Mouse (Mus musculus) G1E (cell line): ENCODE measurements at regions not wholly inside any gene's neighbourhood (a gene's known extent, or its start where the extent isn't known, plus 50 kb on each side); places are given as distances from the start of the nearest gene placed in this dataset.

ENCODE experiments used
- ATAC-seq: 2 replicates; pipeline ENCODE4 v1.8.0; 2016; ENCODE audit warnings: mild to moderate bottlenecking; ENCODE audit not compliant: insufficient number of reproducible peaks, poor library complexity, low FRiP score, severe bottlenecking; ENCODE audit errors: extremely low read depth
- DNase-seq: peaks from one replicate; pipeline ENCODE4 v3.0.0; 2012; ENCODE audit warnings: low spot score
- H3K27me3 ChIP-seq: 2 replicates; pipeline ENCODE4 v1.6.1; 2012; ENCODE audit warnings: mild to moderate bottlenecking, low read length, inconsistent platforms; ENCODE audit not compliant: insufficient read depth
- H3K36me3 ChIP-seq: replicated peaks from 2 replicates; pipeline ENCODE3; 2012; ENCODE audit warnings: mild to moderate bottlenecking, inconsistent platforms
- H3K4me1 ChIP-seq: 2 replicates; pipeline ENCODE4 v1.6.1; 2012; ENCODE audit warnings: low read depth, low read length, inconsistent platforms, mixed read lengths; ENCODE audit not compliant: insufficient read depth
- H3K4me3 ChIP-seq: 2 replicates; pipeline ENCODE4 v1.5.1; 2012; ENCODE audit warnings: low read depth, mild to moderate bottlenecking, inconsistent platforms, low read length, moderate library complexity, mixed read lengths
- H3K9me3 ChIP-seq: replicated peaks from 2 replicates; pipeline ENCODE4 v1.6.1; 2012; ENCODE audit warnings: inconsistent platforms
- CTCF ChIP-seq: IDR thresholded peaks from 2 replicates; pipeline ENCODE4 v1.5.1; 2012; ENCODE audit warnings: low read depth, low read length, inconsistent platforms, mixed read lengths
- GATA1 ChIP-seq: IDR thresholded peaks from 2 replicates; pipeline ENCODE4 v1.6.1; 2012; ENCODE audit warnings: borderline replicate concordance, low read length, inconsistent platforms, mixed read lengths
- GATA2 ChIP-seq: IDR thresholded peaks from 2 replicates; pipeline ENCODE4 v1.6.1; 2012; ENCODE audit warnings: low read depth, low read length, inconsistent platforms, borderline replicate concordance
- POLR2AphosphoS5 ChIP-seq: IDR thresholded peaks from 2 replicates; pipeline ENCODE4 v1.6.1; 2012; ENCODE audit warnings: low read depth, low read length, inconsistent platforms; ENCODE audit not compliant: insufficient replicate concordance
- TAL1 ChIP-seq: conservative IDR thresholded peaks from 2 replicates; pipeline ENCODE4 v1.6.1; 2012; ENCODE audit warnings: low read depth, low read length, inconsistent platforms, mixed read lengths

- Histone ChIP-seq H3K9me3 (peaks cover 26% of the 10 kb centered on the region), H3K36me3 (no peaks in the 10 kb centered on the region), H3K4me1 (no peaks in the 10 kb centered on the region), H3K4me3 (no peak overlapping the region), H3K27me3 (no peaks in the 10 kb centered on the region)
- no peak for DNase-seq
- no peak for ATAC-seq
- no peak for TF ChIP-seq POLR2AphosphoS5
- TF ChIP-seq GATA1, result no peak
- TF ChIP-seq CTCF, result no peak
- no peak for TF ChIP-seq TAL1
- TF ChIP-seq GATA2, result no peak
Measured at GRCm38 (mm10) chr13:59937147-59937546, 114.2 kb upstream of the Tut7 start.

DNA sequence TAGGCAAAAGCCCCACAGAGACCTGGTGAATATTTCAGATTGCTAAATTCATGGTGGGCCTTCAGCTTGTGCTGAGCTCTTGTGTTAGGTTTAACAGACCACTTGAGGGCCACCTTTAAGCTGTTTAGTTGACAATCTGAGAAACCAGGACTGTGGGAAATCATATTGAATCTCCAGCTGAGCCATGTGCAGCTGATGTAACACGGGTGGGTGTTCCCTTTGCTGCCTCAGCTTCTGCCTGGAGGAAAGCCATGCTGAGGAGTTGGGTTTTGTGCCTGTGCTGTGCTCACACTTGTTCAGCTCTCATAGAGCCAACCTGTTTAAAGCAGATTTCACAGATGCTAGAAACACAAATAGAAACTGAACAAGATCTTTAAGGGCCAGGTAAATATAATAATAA lies 111.6 kb upstream of the Tut7 start:
- Histone ChIP-seq H3K9me3 (peaks cover 19% of the 10 kb centered on the region), H3K36me3 (no peaks in the 10 kb centered on the region), H3K27me3 (no peaks in the 10 kb centered on the region), H3K4me1 (no peaks in the 10 kb centered on the region), H3K4me3 (no peak overlapping the region)
- DNase-seq (no peak), ATAC-seq (no peak)
- TF ChIP-seq GATA2, result no peak
- no peak for TF ChIP-seq CTCF
- TF ChIP-seq POLR2AphosphoS5, result no peak
- TF ChIP-seq GATA1, result no peak
- no peak for TF ChIP-seq TAL1

- H3K27me3 ChIP-seq, result no peaks in the 10 kb centered on the region
- no peaks in the 10 kb centered on the region for H3K36me3 ChIP-seq
- ATAC-seq, result no peak
- no peak overlapping the region for H3K4me3 ChIP-seq
- no peaks in the 10 kb centered on the region for H3K4me1 ChIP-seq
- TF ChIP-seq GATA1, result no peak
- TF ChIP-seq GATA2, result no peak
- TF ChIP-seq POLR2AphosphoS5, result no peak
- H3K9me3 ChIP-seq, result peaks cover 19% of the 10 kb centered on the region
- no peak for DNase-seq
Measured at GRCm38 (mm10) chr13:59934093-59934492, 111.1 kb upstream of the Tut7 start.

- H3K9me3 ChIP-seq, result peaks cover 23% of the 10 kb centered on the region
- no peak for ATAC-seq
Measured at GRCm38 (mm10) chr13:59927379-59928111, 104.6 kb upstream of the Tut7 start.

DNA sequence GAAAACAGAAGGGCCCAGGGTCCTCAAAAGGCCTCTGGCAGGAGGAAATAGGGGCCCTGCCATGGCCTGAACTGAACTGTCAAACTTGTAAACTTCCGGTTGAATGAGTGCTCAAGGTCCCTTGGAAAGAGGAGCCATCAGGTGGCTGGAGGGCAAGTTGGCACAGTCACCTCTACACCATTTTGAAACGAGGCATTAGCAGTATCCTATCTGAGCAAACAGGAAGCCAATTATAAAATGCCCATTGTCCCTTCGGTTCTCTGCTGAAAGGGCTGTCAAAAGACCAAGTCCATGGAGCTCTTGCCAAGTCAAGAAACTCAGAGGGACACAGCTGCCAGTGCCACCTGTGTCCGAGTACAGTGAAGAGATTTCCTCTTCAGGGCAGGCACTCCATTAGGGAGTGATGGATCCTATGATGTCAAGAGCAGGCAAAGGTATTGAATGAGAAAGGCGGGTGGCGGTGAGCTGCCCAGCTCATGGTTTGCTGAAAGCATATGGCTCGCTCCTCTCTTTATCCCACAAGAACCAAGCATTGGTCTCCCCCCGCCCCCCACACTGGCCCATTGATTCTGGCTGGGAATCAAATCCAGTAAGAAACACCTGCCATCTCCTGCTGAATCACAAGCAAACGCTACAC lies 103.0 kb upstream of the Tut7 start:
- no peaks in the 10 kb centered on the region for H3K36me3 ChIP-seq
- no peak for DNase-seq
- TF ChIP-seq POLR2AphosphoS5 (no peak), GATA2 (no peak), CTCF (no peak), TAL1 (no peak), GATA1 (no peak)
- peaks cover 26% of the 10 kb centered on the region for H3K9me3 ChIP-seq
- no peak overlapping the region for H3K4me3 ChIP-seq
- ATAC-seq, result no peak
- H3K4me1 ChIP-seq, result no peaks in the 10 kb centered on the region
- no peaks in the 10 kb centered on the region for H3K27me3 ChIP-seq

More at GRCm38 (mm10) chr13:59927379-59928111, 104.6 kb upstream of the Tut7 start:
- TF ChIP-seq POLR2AphosphoS5, result no peak
- no peak for TF ChIP-seq GATA2
- no peak for TF ChIP-seq CTCF
- Histone ChIP-seq H3K36me3 (no peaks in the 10 kb centered on the region), H3K27me3 (no peaks in the 10 kb centered on the region), H3K4me3 (no peak overlapping the region), H3K4me1 (no peaks in the 10 kb centered on the region)
- no peak for DNase-seq

DNA sequence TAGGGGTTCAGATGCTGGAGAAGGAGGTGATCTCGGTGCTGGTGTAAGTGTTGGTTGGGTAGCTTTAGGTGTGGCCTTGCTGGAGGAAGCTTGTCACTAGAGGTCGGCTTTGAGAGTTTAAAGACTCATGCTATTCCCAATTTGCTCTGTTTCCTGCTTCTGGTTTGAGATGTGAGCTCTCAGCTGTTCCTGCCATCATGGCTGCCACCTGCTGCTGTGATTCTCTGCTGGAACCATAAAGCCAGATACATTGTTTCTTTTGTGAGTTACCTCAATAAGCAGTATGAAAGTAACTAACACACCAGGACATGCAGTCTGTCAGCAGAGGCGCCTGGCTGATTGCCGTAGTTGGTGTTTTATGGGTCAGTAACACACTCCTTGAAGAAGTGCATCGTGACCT lies 94.2 kb upstream of the Tut7 start:
- Histone ChIP-seq H3K9me3 (peaks cover 43% of the 10 kb centered on the region), H3K4me3 (no peak overlapping the region), H3K4me1 (no peaks in the 10 kb centered on the region), H3K27me3 (no peaks in the 10 kb centered on the region), H3K36me3 (no peaks in the 10 kb centered on the region)
- TF ChIP-seq TAL1 (no peak), GATA1 (no peak), CTCF (no peak), POLR2AphosphoS5 (no peak), GATA2 (no peak)
- DNase-seq (no peak), ATAC-seq (no peak)
